Mouse (Mus musculus): ENCODE data around the gene Iars.

GRCm38 (mm10) chr13:49643669-49644362 lies 38.1 kb upstream of the Iars start:
- TF ChIP-seq CTCF (IDR thresholded peaks at IDR 0.05; ENCODE audit: control insufficient read depth, insufficient read depth, insufficient read length) (no peak), USF1 (IDR thresholded peaks at IDR 0.05; ENCODE audit: low read depth) (peak; percentile 25), MAX (IDR thresholded peaks at IDR 0.05) (no peak), CEBPB (IDR thresholded peaks at IDR 0.05; ENCODE audit: low read depth) (no peak), MYOG (IDR thresholded peaks at IDR 0.05; ENCODE audit: control insufficient read depth, extremely low read depth, insufficient read length) (no peak)
